Mouse (Mus musculus) heart, embryonic 13.5 days (tissue): ENCODE results near the gene Prex1. TPM values are rescaled to one million over a fixed set of nuclear protein-coding genes. Genes with fewer than 3 reads are reported as not detected.

Experiments
- ATAC-seq: fragments of 200-750 bp; cut with Nextera tagmentation; 2 replicates; pipeline ENCODE4 v1.8.0; 2017; ENCODE audit warnings: moderate TSS enrichment; ENCODE audit not compliant: insufficient number of reproducible peaks, low FRiP score, low TSS enrichment; ENCODE audit errors: extremely low read depth
- H3K27ac ChIP-seq: fragments of 300-500 bp; sonication (generic); replicated peaks from 2 replicates; pipeline ENCODE4 v1.5.1; 2015; ENCODE audit warnings: moderate library complexity, mild to moderate bottlenecking, inconsistent platforms
- H3K27me3 ChIP-seq: fragments of 300-500 bp; sonication (generic); replicated peaks from 2 replicates; pipeline ENCODE4 v1.6.1; 2015; ENCODE audit warnings: mild to moderate bottlenecking, inconsistent platforms
- H3K36me3 ChIP-seq: fragments of 300-500 bp; sonication (generic); 2 replicates; pipeline ENCODE4 v1.6.1; 2015; ENCODE audit warnings: mild to moderate bottlenecking, inconsistent platforms
- H3K4me1 ChIP-seq: fragments of 300-500 bp; sonication (generic); 2 replicates; pipeline ENCODE4 v1.6.1; 2015; ENCODE audit warnings: inconsistent platforms
- H3K4me2 ChIP-seq: fragments of 300-500 bp; sonication (generic); 2 replicates; pipeline ENCODE4 v1.6.1; 2015; ENCODE audit warnings: inconsistent platforms, mild to moderate bottlenecking, moderate library complexity
- H3K4me3 ChIP-seq: fragments of 300-500 bp; sonication (generic); 2 replicates; pipeline ENCODE4 v1.5.1; 2015; ENCODE audit warnings: moderate library complexity, mild to moderate bottlenecking, inconsistent platforms
- H3K9ac ChIP-seq: fragments of 300-500 bp; sonication (generic); 2 replicates; pipeline ENCODE4 v1.6.1; 2015; ENCODE audit warnings: inconsistent platforms, mild to moderate bottlenecking, moderate library complexity
- H3K9me3 ChIP-seq: fragments of 300-500 bp; sonication (generic); 2 replicates; pipeline ENCODE4 v1.6.1; 2016; ENCODE audit warnings: inconsistent platforms
- WGBS: fragments of 180-500 bp; shearing (Covaris S2); methylation state at CpG from one replicate; pipeline ENCODE4 v1.1.7; 2015; ENCODE audit warnings: mixed read lengths; 5-methylcytosine and 5-hydroxymethylcytosine counted together
- polyA plus RNA-seq: library from polyadenylated mRNA; unstranded; fragments of >200 nt; fragmentation: Nextera tagmentation; extraction: Ambion mirVana; gene quantifications from 2 replicates; pipeline ENCODE4 v1.2.1, GENCODE M21; 2015

The Prex1 gene
- polyA plus RNA-seq, 1 experiment from 2014 or later, result 8.7 TPM

DNA sequence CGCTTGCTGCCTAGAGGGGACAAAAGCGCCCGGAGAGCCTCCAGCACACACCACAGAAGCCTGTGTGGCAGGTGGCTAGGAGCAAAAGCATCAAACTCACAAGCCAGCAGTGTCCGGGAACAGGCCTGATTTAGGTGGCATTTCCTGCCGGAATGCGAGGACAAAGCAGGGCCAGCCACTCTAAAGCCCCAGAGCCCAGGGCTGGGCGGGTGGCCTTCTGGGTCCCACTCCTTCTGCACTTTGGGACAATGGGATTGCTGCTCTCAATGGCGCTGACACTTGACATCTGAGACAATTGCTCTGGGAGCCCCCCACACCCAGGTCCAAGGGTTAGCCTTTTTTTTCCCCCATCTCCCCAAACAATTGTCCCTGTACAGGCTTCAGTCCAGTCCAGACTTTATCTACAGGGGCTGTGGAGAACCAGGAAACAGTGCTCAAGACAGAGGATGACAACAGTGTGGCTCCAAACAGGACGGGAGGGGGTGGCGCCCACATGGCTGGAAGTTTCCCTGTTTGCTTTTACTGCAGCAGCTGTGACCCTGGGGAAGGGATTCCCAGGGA, 56.1 kb downstream of the Prex1 start:
- Histone ChIP-seq H3K9ac (0 out of 2 replicates have a peak overlapping the region, but pooled peaks have one; percentile 52), H3K27me3 (no peaks in the 10 kb centered on the region), H3K9me3 (no peaks in the 10 kb centered on the region), H3K36me3 (no peaks in the 10 kb centered on the region), H3K4me3 (no peak overlapping the region), H3K4me1 (peaks cover 39% of the 10 kb centered on the region), H3K4me2 (no peak overlapping the region), H3K27ac (peak overlapping the region; percentile 66)
- 43% methylated on average over 10 of the region's 10 CpGs for WGBS
- no peak for ATAC-seq

DNA sequence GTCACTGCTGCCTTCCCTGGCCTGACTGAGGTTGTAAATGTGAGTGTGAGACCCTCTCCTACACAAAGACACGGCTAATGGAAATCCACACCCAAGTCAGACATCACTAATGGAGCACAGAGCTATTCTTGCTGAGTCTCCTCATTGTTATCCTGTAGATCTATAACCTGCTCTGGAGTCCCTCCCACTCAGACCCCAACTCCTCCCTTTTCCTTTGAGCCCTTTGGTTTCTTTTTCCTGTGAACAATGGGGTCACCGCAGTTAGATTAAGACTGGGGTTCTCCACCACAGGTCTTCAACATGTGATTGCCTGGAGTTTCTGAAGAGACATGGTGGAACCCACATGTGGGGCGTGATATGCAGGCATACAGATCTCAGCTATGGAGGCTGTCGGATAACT, 57.0 kb downstream of the Prex1 start:
- peak overlapping the region; percentile 66 for H3K27ac ChIP-seq
- no peak overlapping the region for H3K4me2 ChIP-seq
- no peaks in the 10 kb centered on the region for H3K9me3 ChIP-seq
- peaks cover 39% of the 10 kb centered on the region for H3K4me1 ChIP-seq
- 63% methylated on average over 4 of the region's 4 CpGs for WGBS
- no peak for ATAC-seq
- H3K27me3 ChIP-seq, result no peaks in the 10 kb centered on the region
- H3K4me3 ChIP-seq, result no peak overlapping the region
- H3K9ac ChIP-seq, result no peak overlapping the region
- H3K36me3 ChIP-seq, result no peaks in the 10 kb centered on the region

DNA sequence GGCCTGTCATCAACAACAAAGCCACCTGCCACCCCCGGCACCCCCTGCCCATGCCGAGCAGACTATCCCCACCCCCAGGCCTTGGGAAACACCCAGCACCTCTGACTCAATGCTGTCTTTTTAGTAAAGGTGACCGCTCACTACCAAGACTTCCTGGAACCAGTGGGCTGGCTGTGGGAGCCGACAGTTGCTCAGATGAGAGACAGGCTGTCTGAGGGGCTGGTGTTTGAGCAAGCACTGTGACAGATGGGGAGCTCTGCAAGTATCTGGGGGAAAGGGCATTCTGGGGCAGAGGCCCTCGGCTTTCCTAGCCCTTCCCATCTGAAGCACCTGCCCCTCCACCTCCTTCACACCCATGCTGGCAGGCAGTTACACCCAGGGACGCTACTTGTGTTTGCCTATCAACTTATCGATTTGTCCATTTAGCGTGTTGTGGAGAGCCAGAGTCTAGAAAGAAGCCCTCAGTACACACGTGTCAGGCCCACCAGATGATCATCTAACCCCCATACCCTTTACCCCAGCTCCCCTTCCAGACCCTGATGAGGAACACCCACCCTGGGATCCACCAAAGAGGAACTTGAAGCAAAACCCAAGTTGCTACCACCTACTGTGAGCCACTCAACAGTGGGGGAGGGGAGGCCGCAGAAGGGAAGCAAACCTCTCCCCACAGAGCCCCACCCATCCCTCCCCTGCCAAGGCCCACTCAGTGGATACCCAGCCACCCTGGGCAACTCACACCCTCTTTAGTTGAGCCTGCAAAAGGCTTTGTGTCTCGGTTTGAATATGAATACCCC, 57.7 kb downstream of the Prex1 start:
- H3K9ac ChIP-seq, result no peak overlapping the region
- H3K4me3 ChIP-seq, result no peak overlapping the region
- H3K36me3 ChIP-seq, result no peaks in the 10 kb centered on the region
- 42% methylated on average over 11 of the region's 11 CpGs for WGBS
- H3K4me1 ChIP-seq, result peaks cover 45% of the 10 kb centered on the region
- H3K27me3 ChIP-seq, result no peaks in the 10 kb centered on the region
- H3K4me2 ChIP-seq, result no peak overlapping the region
- H3K27ac ChIP-seq, result peak overlapping the region; percentile 66
- H3K9me3 ChIP-seq, result no peaks in the 10 kb centered on the region
- ATAC-seq, result no peak

DNA sequence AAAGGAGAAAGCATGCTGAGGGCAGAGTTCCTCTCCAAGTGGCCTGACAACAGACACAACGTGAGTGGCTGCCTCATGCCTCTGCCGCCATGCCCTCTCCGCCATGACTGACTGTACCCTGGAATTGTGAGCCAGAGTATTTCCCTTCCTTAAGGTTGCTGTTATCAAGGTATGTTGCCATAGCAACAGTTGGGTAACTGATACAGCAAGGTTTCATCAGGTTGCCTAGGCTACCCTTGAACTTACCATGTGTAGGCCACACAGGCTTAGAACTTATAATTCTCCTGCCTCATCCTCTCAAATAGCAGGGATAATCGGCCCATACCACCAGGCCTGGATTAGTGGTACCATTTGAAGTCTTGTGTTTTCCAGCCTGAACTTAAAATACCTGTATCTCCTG, 58.3 kb downstream of the Prex1 start:
- H3K4me1 ChIP-seq, result peaks cover 50% of the 10 kb centered on the region

DNA sequence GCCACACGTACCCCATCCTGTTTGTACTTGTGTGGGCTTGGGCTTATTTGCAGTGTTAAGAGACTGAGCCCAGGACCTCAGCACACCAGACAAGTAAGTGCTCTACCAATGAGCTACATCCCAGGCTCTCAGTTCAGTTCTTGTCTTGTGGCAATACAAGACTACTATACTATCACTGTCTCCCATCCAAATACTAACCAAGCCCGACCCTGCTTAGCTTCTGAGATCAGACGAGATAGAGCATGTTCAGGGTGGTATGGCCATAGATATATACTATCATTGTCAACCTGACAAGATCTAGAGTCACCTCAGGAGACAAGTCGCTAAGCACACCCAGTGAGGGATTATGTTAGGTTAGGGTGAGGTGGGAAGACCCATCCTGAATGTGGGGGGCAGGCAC, 58.8 kb downstream of the Prex1 start:
- Histone ChIP-seq H3K9me3 (no peaks in the 10 kb centered on the region), H3K4me1 (peaks cover 51% of the 10 kb centered on the region), H3K4me3 (no peak overlapping the region), H3K9ac (no peak overlapping the region), H3K27me3 (no peaks in the 10 kb centered on the region), H3K4me2 (no peak overlapping the region), H3K36me3 (no peaks in the 10 kb centered on the region), H3K27ac (no peak overlapping the region)
- ATAC-seq, result no peak
- 74% methylated on average over 4 of the region's 4 CpGs for WGBS

More for the DNA sequence above, 58.3 kb downstream of the Prex1 start:
- Histone ChIP-seq H3K27me3 (no peaks in the 10 kb centered on the region), H3K27ac (no peak overlapping the region), H3K9ac (no peak overlapping the region), H3K4me2 (no peak overlapping the region), H3K4me3 (no peak overlapping the region), H3K9me3 (no peaks in the 10 kb centered on the region), H3K36me3 (no peaks in the 10 kb centered on the region)
- 80% methylated on average over 4 of the region's 4 CpGs for WGBS
- no peak for ATAC-seq

DNA sequence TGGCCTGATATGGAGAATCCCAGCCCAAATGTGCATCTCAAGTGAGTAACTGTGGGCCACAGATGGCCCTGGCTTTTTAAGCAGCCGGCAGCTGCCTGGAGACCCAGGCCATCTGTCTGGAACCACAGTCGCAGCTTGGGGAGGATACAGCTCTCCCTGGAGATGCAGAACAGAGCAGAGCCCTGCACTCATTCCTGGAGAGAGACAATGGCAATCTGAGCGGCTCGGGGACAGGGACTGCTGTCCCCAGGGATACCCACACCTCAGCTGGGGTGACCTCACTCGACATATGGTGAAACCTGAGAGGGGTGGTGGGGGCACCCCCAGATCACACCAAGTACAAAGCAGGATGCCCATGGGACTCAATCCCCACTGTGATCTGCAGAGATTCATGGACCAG, 60.1 kb downstream of the Prex1 start:
- Histone ChIP-seq H3K36me3 (no peaks in the 10 kb centered on the region), H3K27me3 (no peaks in the 10 kb centered on the region), H3K27ac (no peak overlapping the region), H3K4me3 (no peak overlapping the region), H3K4me2 (no peak overlapping the region), H3K9me3 (no peaks in the 10 kb centered on the region), H3K9ac (0 out of 2 replicates have a peak overlapping the region, but pooled peaks have one; percentile 4), H3K4me1 (peaks cover 50% of the 10 kb centered on the region)
- 42% methylated on average over 5 of the region's 5 CpGs for WGBS
- no peak for ATAC-seq

DNA sequence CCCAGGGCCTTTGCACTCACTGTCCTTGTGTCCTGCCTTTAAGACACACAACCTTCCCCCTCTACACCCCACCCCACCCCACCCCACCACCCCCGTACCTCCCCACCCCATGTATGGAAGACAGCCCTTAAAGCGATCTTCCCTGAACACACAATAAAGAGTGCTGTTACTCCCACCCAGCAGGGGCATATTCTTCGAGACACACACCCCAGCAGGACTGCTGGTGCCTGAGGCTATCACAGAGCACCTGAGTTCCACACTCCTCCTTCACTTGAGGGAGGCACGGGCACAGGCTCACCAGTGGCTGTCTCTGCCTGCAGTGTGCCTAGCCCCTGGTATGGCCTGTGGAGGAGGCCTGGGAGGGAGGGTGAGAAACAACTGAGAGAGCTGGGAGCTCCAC, 61.0 kb downstream of the Prex1 start:
- ATAC-seq, result no peak
- H3K27ac ChIP-seq, result no peak overlapping the region
- no peaks in the 10 kb centered on the region for H3K27me3 ChIP-seq
- no peak overlapping the region for H3K9ac ChIP-seq
- H3K9me3 ChIP-seq, result no peaks in the 10 kb centered on the region
- H3K36me3 ChIP-seq, result no peaks in the 10 kb centered on the region
- H3K4me1 ChIP-seq, result peaks cover 41% of the 10 kb centered on the region
- 52% methylated on average over 4 of the region's 4 CpGs for WGBS
- no peak overlapping the region for H3K4me3 ChIP-seq
- H3K4me2 ChIP-seq, result no peak overlapping the region

DNA sequence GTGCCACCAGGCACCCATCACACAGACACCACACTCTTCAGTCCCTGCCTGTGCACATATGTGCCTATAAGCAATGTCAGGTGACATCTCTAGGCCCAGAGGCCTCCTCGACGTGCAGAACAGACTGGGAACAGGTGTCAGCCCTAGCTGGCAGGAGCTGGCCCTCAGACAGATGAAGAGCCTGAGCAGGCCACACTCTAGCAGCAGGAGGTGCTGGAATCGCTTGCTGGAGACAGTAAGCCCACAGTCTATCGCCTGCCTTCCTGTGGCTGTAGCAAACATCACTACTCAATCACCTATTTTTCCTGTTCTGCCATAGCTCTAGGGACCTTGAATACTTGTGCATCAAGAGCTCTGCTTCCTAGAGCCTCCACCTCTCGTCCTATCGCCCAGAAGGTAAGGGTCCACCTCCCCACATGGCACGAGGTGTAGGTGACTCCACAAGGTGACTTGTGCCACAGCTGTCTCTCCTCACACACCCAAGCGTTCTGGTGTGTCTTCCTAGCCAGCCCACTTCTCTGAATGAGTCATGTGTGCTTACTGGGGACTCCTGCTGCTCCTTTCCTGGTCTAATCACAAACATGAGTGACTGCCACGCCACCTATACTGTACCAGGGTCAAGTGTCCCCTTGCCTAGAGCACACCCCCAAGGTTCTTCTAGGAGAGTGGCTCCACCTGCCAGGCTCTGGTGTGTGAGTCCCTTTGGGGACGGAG, 62.2 kb downstream of the Prex1 start:
- H3K4me3 ChIP-seq, result no peak overlapping the region
- no peak overlapping the region for H3K4me2 ChIP-seq
- 0 out of 2 replicates have a peak overlapping the region, but pooled peaks have one; percentile 28 for H3K9ac ChIP-seq
- peaks cover 35% of the 10 kb centered on the region for H3K4me1 ChIP-seq
- H3K9me3 ChIP-seq, result no peaks in the 10 kb centered on the region
- no peaks in the 10 kb centered on the region for H3K36me3 ChIP-seq
- no peak for ATAC-seq
- no peaks in the 10 kb centered on the region for H3K27me3 ChIP-seq
- WGBS, result 64% methylated on average over 10 of the region's 10 CpGs
- 0 out of 2 replicates have a peak overlapping the region, but pooled peaks have one; percentile 15 for H3K27ac ChIP-seq

DNA sequence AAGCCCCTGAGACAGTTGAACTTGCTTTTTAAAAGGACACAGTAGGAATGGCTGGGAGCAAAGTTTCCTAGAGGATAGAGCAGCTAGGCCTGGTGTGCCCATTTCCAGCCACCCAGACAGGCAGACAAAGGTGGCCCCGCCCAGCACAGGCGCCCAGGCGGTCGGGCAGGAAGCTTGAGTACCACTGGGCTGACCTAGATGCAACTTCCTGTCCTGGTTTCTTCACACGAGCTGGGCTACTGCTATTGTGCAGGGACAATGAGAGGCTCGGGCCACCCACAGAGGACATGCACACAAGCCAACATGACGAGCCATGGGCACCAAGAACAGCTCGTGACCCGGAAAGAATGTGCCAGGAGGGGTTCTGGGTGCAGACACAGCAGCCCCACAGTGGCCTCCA, 63.2 kb downstream of the Prex1 start:
- Histone ChIP-seq H3K27ac (peak overlapping the region; percentile 54), H3K27me3 (no peaks in the 10 kb centered on the region), H3K36me3 (no peaks in the 10 kb centered on the region), H3K4me3 (no peak overlapping the region), H3K9me3 (no peaks in the 10 kb centered on the region), H3K4me1 (peaks cover 24% of the 10 kb centered on the region), H3K9ac (no peak overlapping the region), H3K4me2 (no peak overlapping the region)
- 63% methylated on average over 9 of the region's 9 CpGs for WGBS
- no peak for ATAC-seq

DNA sequence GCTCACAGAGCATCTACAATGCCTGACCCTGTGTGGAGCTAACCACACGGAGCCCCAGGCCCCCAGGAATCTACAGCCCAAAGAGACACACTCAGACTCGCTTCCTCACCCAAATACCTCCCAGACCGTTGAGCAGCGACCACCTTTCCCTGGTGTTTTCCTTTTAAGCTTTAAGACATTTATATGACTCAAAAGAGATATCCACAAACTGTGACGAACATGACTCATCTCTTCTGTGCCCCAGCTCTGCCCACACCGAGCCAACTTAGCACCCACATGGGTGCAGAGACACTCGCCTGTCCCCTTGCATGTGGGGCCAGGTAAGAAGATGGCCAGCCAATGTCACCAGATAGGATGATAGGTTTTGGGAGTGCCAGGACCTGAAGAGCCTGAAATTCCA, 66.4 kb downstream of the Prex1 start:
- H3K36me3 ChIP-seq, result peaks cover 4% of the 10 kb centered on the region; the same call in 1 of the 2 replicates
- ATAC-seq, result no peak
- H3K4me3 ChIP-seq, result no peak overlapping the region
- peaks cover 28% of the 10 kb centered on the region for H3K4me1 ChIP-seq
- 66% methylated on average over 7 of the region's 7 CpGs for WGBS
- no peak overlapping the region for H3K27ac ChIP-seq
- H3K9me3 ChIP-seq, result no peaks in the 10 kb centered on the region
- H3K27me3 ChIP-seq, result no peaks in the 10 kb centered on the region
- no peak overlapping the region for H3K9ac ChIP-seq
- no peak overlapping the region for H3K4me2 ChIP-seq

DNA sequence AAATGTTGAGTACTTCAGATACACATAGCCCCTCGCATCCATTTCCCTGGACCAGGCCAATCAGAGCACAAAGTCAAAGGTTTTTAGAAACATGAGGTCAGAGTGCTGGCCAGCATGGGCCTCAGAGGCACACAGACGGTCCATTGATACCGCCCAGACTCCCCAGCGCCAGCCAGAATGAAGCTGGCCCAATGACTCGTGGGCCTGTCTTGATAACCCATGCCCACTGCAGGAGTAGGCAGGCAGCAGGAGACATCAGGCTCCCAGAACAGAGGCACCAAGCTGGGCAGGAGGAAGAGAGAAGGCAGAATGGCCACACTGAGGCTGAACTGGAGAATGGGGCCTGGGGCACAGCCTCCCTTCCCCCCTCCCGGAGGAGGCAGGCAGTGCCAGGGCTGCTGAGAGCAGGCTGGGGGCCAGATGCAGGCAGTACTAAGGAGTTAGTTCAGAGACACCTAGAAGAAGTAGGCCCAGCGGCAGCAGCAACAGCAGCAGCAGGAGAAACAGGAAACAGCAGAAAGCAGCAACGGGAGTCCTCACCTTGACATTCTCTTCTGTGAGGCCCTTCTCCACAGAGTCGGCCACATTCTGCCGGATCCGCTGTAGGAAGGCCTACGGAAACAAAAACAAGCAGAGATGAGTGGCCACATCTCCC, 67.1 kb downstream of the Prex1 start:
- Histone ChIP-seq H3K9me3 (no peaks in the 10 kb centered on the region), H3K4me1 (peaks cover 25% of the 10 kb centered on the region), H3K27me3 (no peaks in the 10 kb centered on the region), H3K4me2 (no peak overlapping the region), H3K4me3 (no peak overlapping the region), H3K9ac (no peak overlapping the region), H3K27ac (no peak overlapping the region), H3K36me3 (peaks cover 4% of the 10 kb centered on the region; the same call in 1 of the 2 replicates)
- 62% methylated on average over 12 of the region's 12 CpGs for WGBS
- no peak for ATAC-seq
